Mouse (Mus musculus): ENCODE results near the gene 9130023H24Rik.

DNA sequence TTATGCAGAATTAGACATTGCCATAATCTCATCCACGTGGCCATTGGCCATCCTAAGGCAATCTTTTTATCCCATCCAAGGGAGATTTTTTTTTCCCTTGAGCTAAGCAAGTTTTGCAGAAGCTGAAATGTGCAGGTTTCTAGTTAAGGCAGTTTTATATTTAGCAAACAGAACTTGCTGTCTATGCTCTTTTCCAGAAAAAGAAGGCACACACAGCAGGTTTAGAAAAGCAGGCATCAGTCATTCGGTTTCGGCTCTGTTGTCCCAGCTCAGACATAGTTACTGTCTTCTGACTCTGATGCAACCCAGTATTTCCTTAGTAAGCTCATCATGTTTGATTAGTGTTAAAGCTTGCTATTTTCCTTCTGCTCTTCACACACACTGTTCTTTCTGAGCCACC is 16.9 kb downstream of the 9130023H24Rik start:
- TF ChIP-seq POLR2A (IDR thresholded peaks at IDR 0.05; ENCODE audit: low read depth, low read length) (no peak), CTCF (IDR thresholded peaks at IDR 0.05; ENCODE audit: borderline replicate concordance, insufficient read depth, low read length) (no peak)
